Mouse (Mus musculus): ENCODE measurements around the gene Lbx2.

DNA sequence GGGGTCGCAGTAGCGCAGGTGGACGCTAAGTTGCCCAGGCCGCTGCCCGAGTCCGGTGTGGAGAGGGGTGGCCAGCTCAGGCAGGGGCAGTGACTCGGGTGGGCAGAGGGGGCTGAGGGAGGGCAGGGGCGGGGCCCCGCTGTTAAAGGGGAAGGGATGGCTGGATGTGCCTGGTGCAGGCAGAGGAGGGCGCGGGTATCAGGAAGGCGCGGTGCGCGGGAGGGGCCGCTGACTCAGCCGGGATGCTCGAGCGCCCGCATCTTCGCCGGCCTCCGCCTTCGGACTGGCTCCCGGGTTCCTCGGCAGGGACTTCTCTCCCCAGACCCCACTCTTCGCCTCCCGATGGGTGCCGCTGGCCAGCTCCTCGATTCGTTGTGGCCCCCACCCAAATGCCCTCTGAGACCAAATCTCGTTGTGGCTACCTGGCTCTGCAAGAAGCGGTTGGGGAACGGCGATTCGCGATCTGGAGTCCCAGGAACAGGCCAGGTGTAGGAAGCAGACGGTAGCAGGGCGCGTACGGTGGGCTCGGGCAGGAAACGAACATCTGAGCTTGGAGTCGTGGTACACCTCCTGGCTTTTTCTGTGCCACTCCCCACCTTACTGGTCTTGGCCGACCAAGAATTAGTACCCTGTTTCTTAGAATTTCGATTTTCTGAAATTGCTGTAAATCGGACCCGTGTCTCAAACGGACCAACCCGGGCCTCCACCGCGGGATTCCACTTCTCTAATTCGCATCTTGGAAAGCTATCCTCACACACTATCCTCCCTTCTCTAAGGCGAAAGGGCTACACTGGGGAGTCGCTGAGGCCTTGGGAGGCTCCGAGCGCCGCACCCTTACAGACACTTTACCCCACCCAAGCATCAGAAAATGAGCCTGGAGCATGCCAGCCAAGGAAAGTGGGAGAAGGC lies 15.6 kb upstream of the Lbx2 start:
- TF ChIP-seq CTCF (conservative IDR thresholded peaks at IDR 0.05; ENCODE audit: insufficient read depth, insufficient read length, low read depth, low read length) (no peak), POLR2A (IDR thresholded peaks at IDR 0.05; ENCODE audit: low read depth, low read length) (no peak)
